Mouse (Mus musculus) megakaryocyte-erythroid progenitor cell, adult 5-6 weeks (primary cell): ENCODE measurements around the gene Grin2d. TPM values are rescaled to one million over a fixed set of nuclear protein-coding genes. Genes with fewer than 3 reads are reported as not detected.
"Not testable (repeated sequence)": the region's sequence is repeated elsewhere in the genome, so short reads cannot be mapped to it uniquely, and the experiment has no call there.

Experiments used
- ATAC-seq: replicated peaks from 2 replicates; pipeline ENCODE4 v1.8.0; 2016; ENCODE audit warnings: mild to moderate bottlenecking, inconsistent platforms; ENCODE audit not compliant: severe bottlenecking, poor library complexity, low FRiP score, low TSS enrichment
- total RNA-seq, 2 experiments: library from RNA; stranded (forward) in 1 of 2; stranded (reverse) in 1 of 2; fragments of 200-1000, 215-1000 nt in 1 of 2; fragments of >200 nt in 1 of 2; fragmentation: Nextera tagmentation in 1 of 2; gene quantifications; 2 replicates each; pipeline ENCODE4 v1.2.3; 2014 to 2017

The Grin2d gene
- total RNA-seq (2014; fragmentation: Nextera tagmentation) (0.92 TPM in 1 of 2 replicates, not detected in the other), total RNA-seq (2017) (0.23 TPM in 1 of 2 replicates, not detected in the other)

DNA sequence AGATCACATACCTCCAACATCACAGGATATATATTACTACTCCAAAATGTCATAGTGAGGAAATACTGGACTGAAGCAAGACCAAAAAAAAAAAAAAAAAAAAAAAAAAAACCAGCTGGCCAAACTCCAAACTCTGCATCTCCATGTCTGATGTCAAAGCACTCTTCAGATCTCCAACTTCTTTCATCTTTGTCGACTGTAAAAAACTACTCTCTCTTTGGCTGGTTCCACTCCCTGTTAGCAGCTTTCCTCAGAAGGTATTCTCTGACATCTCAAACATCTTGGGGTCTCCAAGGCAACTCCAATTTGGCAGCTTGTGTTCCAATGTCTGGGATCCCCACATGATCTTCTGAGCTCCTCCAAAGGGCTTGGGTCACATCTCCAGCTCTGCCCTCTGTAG, at the start of gene Grin2d:
TSS of gene Grin2d (minus strand) at position 101 of the 400 bp plus-strand sequence.
- ATAC-seq = not testable (repeated sequence)

DNA sequence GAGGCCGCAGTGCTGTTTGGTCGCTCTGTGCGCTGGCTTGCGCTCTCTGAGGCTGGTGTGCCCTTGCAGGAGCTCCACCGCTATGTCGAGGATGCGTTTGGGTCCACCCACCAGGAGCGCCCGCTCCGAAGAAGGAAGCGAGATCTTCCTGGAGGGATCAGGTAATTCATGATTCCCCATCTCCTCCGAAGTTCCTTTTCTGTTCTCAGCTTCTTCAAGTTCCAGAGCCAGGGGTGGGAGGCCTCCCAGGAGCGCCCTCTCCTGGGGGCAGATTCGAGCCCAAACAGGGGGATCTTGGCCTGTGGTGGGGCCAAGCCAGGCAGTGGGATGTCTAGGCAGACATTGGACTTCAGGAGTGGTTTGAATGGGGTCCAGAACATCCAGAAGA, 46.2 kb upstream of the Grin2d start:
- peak; percentile 5; the same call in 1 of the 2 replicates for ATAC-seq

DNA sequence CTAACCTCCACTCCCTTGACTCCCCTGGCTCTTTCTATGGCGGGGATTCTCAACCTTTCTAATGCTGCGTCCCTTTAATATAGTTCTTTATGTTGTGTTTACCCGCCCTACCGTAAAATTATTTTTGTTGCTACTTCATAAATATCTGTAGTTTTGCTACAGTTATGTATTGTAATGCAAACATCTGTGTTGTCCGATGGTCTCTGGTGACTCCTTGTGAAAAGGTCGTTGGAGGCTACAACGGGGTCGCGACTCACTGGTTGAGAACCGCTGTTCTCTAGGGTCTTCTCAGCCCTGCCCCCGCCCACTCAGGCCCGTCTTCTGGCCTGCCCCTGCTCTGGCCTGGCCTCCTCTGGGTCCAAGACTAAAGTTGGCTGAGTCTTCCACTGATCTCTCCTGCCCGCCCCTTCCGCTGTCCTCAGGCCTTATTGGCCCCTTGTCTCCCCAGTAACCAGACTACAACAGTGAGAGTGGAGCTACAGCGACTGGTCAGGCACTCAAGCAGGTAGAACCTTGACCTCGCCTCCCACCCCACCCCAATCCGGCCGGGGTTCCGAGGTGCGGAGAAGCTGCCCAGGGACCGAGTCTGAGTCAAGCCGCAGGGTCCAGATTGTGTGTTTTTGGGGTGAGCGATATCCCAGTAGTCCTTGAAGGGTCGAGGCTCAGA, 45.7 kb upstream of the Grin2d start, which contains the start of gene Ccdc114:
TSS of gene Ccdc114 (plus strand) at position 311 of the 667 bp plus-strand sequence.
- ATAC-seq = peak; percentile 54

DNA sequence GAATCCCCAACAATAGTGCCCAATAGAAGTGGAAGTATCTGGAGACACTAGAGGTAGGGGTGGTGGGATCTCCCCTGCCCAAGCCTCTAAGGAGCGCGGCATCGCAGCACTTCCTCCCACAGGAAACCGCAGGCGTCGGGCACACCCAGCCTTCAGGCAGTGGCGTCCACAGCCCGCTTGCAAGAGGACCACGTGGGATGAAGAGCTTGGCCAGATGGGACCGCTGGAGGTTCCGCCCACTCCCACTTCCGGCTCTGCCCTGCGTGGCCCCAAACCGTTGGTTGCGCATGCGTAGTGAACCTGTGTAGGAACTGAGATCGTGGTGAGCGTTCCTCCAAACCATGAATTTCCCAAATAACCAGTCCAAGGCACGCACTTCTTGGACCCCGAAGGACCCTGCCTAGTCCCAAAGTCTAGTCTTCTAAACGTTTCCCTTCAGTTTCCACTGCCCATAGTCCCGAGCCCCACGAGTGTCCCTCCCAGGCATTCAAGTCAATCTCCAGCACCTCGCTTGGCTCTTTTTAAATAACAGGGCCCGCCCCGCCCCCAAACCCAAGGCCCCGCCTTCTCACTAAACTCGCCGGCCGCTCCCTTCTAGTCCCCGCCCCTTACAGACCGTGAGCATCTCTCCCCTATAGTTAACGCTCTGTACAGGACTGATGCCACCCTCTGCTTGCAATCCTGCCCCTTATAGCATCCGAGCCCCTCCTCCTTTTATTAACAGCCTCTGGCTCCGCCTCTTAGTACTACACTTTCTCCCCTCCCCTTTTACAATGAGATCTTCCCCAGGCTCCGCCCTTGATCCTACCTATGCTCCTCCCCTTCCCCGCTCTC, 45.0 kb upstream of the Grin2d start:
- peak; percentile 79 for ATAC-seq

DNA sequence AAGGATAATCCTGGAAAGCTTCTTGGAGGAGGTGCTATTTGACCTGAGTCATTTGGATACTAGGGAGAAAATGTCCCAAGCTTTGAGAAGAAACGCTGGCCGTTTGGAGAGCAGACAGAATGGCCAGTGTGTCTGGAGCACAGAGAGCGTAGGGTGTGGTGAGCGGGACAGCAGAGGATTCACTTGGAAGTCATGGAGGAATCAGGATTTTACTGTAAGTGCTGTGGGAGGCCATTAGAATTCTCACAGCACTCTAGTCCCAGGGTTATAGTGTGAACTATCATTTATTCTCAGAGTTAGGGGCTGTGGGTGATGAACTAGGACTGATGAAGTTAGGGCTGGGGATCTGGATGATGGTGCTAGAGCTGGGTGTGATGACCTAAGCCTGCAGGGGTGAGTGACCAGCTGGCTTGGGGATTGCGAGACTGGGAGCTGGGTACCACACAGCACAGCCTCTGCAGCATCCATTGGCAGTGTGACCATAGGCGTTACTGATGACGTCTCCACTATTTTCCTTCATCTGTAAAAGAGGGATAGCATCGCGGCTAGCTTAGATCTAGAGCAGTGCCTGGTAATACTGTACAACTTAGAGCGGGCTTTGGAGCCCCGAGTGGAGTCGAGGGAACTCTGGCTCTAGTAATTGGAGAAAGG, 43.9 kb upstream of the Grin2d start:
- no peak for ATAC-seq

DNA sequence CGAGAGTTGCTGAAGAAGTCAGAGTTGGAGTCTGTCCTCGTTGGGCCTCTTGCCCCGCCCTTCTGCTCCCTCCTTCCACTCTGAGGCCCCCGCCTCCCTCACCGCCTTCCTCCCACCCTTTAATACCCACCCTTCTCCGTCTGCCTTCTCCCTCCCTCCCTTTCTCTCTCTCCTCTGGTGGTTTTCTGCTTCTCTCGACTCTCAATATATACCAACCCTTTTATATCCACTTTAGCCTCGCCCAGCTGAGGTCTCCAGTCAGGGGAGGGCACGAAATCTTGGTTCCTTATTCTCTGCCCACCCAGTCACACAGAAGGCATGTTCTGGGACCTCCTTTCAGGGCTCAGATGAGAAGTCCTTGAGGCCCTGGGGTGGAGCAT, 43.1 kb upstream of the Grin2d start, which contains the start of gene Emp3:
TSS of gene Emp3 (minus strand) at position 163 of the 380 bp plus-strand sequence.
- no peak for ATAC-seq

DNA sequence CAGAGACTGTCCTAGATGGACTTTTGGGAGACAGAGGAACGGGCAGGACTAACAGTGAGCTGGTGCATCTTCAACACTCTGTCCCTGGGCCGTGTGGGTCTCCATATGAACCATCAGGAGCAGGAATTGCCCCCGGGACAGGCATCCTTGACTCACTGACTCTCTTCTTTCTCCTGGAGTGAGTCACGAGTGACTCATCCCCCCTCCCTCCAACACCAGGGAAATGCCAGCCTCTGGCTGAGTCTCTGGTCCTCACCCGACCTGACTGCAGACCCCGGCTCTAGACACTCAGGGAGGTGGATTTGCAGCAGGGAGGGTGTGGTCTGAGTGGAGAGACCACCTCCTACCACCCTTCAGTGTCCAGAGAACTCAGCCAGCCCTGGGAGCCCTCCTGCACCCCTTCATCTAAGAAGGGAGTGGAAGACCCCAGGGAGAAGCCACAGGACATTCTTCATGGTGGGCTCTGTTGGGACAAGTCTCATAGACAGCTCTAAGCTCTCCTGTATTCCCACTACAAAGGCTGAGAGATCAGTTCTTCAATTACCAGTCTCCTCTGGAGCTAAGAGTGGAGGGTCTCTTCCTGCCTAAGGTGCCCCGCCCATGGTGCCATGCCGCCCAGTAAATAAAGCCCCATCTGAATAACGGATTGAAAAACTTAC, 42.5 kb upstream of the Grin2d start:
- ATAC-seq = no peak

DNA sequence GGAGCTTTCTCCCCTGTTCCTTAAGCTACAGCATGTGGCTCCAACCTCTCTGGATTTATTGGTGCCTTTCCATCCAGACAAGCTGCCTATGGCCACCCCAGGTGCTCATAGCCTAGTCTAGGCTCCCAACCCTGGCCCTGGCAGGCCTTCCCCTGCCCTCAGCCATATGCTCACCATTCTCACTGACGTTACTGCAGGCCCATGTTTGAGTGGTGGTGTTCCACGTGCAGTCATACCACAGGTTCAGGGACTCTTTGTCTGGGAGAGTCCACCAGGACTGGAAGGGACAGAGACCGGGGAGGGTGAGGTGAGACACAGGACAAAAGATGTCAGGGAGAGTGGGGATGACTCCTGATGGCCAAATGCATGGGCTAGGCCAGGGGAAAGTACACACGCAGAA, 41.6 kb upstream of the Grin2d start:
- no peak for ATAC-seq

DNA sequence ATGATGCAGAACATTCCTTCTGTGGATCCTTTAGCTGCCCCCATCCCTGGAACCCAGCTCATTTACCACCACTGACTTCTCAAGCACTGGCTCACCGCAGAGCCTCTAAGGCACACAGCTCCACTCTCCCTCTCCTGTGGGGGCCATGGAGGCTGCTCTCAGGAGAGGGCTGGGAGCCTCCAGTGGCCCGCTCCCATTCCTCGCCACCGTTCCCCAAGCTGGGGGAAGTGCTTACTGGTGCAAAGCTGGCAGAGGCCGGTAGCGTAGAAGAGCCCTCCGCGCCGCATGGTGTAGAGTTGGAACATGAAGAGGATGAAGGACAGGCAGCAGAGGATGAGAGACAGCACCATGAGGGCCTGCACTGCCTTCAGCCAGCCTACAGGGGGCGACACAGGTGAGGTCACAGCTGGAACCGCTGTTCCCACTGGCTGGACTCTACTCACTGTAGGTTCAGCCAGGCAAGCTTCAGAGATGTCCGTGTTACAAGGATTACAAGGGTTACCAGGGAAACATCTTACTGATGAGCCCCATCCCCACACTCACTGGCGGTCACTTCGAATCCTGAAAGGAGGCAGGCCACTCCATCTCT, 41.0 kb upstream of the Grin2d start:
- ATAC-seq = no peak

DNA sequence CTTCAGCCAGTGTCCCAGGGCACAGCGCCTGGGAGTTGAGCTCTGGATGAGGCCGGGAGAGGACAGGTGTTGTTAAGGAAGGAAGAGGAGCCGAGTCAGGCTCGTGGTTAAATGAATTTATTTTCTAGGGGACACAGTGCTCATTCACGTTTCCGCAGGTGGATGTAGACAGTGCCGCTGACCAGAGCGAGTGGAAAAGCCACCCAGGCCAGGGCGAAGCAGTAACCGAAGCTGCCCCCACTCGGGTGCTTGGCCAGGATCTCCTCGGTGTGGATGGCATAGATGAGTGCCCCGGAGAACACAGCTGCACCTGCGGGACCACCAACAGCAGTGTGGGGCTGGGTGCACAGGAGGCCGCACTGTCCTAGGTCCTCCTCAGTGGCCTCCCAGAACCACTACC, 39.7 kb upstream of the Grin2d start:
- ATAC-seq = no peak

DNA sequence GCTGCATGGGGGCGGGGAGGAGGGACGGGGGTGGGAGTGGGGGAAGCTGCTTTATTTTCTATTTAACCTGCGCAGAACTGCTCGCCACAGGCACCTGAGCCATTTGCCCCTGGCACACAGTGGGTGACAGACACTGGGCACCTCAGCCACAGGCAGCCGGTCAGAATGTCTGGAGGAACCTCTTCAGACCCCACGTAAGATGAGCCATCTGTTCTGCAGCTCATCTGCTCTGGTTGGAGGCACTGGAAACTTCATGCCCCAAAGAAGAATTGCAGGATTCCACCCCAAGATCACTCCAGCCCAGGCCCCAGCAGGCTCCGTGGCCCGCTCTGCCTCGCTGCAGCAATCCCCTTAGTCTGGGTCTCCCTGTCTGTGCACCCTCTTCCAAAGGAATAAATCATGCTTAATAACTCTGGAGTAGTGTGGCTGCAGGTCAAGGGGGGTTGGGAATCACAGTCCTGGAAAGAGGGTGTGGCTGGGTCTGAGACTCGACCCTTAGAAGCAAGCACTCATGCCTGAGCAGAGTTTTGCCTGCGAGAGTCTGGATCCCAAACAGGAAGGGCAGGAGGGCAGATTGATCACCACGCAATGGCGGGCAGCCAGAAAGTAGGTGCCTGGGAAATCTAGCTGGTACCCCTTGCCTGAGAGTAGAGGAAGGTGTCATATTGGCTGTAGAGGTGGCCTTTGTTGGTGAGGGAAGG, 39.0 kb upstream of the Grin2d start:
- ATAC-seq = no peak

DNA sequence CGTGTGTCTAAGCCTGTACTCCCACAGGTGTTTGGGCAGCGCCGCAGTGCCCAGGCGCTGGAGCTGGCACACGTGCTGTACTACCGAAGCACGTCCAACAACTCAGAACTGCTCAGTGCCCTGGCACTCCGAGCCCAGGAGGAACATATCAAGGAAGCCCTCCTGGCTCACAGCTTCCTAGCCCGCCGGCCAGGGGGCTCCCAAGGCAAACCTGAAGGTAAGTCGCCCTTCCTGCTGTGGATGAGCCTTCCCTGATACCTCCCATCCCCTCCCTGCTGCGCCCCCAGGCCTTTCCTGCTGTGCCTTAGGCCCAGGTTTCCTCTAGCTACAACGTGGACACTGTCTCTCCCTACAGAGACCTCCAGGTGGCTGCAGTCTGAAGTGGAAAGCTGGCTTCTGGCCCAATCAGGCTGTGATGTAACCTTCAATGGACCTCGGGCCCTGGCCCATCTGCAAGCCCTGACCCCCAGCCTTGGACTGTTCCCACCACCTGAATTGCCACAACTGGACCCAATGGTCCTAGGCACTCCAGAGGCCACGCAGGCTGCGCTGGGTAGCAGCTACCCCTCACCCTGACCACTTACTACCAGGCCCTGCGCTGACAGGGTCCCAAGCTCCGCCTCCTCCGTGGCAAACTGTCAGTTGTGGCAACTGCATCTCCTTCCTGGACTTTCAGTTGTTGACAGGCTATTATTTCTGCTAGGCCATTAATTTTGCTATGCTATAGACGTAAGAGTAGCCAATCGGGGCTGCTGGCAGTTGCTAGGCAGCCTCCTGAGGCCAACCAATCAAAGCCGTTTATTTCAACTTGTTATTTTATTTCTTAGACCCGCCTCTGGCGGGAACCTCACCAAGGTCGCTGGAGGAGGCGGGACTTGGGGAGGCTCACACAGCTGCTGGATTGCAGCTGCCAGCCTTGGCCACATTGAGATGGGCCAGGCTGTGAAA, 38.2 kb upstream of the Grin2d start:
- ATAC-seq = peak; percentile 82

DNA sequence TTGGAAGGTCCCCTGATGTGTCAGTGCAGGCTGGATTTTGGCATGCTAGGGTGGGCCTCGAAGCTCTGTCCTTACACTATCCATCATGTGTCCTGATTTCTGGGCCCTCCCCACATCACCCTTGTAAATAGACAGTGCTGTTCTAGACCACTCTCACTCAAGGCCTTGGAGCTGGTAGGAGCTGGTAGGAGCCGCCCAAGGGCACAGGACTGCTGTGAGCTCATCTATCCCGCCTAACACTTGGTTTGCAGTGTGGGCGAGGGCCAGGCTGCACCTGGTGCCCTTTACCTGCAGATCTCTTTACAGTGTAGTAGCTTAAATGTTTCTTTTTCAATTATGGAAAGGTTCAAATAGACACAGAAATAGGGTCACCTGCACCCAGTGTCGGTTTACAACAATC, 36.8 kb upstream of the Grin2d start:
- ATAC-seq = no peak

DNA sequence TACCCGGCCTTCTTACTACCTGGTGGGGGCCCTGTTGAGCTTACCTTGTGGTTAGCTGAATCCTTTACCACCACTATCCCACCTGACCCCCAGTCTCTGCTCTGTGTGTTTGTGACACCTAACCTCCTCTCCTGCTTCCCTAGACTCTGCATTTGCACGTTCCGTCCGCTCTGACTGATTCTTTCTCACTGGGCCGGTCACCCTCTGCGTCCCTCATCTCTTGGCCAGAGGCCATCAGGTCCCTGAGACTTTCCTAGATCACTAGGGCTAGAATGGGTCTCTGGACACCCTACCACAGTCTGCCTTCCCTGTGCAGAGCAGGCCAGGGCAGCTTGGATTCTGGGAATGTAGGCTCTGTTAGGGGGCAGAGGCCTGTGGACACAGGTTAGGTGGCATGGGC, 35.9 kb upstream of the Grin2d start:
- no peak for ATAC-seq

DNA sequence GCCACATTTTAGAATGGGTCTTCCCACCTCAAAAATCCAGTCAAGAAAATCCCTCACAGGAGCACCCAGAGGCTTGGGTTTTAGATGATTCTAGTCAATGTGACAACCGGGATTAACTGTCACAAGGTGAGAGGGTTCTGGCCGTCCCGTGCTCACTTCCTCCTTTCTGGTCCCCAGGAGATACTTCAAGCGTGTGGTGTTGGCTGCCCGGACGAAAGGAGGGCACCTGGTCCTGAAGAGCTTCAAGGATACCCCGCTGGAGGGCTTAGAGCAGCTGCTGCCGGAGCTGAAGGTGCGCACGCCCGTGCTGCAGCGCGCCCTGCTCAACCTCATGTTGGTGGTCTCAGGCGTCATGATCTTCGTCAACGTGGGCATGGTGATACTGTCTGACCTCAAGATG, 31.0 kb upstream of the Grin2d start:
- no peak for ATAC-seq

DNA sequence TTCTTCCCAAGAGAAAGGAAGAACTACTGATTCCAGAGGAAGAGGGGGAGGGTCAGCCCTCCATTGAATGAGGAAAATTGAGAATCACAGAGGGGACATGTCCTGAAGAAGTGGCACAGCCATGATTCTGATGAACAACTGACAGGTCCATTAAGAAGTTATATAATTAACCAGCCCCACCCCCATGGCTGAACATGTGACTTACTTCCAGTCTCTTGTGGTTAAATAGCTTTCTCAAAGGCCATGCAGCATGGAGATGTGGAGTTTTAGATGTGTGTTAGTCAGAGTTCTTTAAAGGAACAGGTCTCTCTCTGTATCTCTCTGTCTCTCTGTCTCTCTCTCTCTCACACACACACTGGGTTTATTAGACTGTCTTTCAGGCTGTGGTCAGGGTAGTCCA, 30.2 kb upstream of the Grin2d start:
- no peak for ATAC-seq

DNA sequence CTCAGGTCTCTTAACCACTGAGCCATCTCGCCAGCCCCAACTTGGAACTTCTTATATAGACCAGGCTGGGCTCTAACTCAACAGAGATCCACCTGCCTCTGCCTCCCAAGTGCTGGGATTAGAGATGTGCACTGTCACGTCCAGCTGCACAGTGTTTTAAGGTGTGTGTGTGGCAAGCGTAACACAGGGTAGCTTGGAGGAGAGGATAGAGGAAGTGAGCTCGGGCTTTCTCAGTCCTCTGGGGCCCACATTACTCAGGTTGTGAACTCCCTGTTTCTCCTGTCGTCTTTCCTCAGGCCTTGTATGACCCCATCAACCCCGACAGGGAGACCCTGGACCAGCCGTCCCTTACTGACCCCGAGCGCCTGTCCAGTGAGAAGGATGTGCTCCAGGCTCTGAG, 28.4 kb upstream of the Grin2d start:
- ATAC-seq = no peak
